Mouse (Mus musculus): Measurements from ENCODE around the gene Hs3st3a1. TPM values are rescaled to one million over a fixed set of nuclear protein-coding genes. Genes with fewer than 3 reads are reported as not detected.
A peak's percentile ranks its signal among the peaks of the same experiment; 100 is the strongest.

The Hs3st3a1 gene
- total and polyA plus RNA-seq, 2 experiments from 2014 or later: 0.03 to 0.50 TPM

DNA sequence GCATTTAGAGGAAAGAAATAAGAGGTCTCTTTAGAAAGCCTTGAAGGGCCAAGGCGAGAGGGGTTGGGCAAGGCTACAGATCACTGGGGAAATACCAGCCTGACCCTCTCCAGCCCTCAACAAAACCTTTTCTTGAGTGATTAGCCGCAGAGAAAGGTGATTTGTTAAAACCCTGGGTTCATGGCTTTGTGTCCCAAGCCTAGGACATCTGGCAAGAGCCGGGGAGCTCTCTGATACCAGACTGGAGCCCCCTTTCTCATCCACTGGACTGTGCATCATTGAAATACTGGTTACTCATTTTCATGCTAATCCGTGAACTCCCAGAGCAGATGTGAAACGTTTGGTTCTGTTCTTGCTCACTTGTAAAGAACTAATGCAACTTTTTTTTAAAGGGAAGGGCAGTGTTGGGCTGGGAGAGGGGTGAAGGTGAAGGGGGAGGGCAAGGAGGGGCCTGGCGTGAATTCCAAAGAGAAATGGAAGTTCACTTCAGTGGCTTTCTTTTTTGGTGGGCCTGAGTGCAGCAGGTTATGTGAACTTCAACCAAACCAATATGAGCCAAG lies 34.5 kb upstream of the Hs3st3a1 start:
- TF ChIP-seq EP300 (IDR thresholded peaks at IDR 0.05; ENCODE audit: low read depth) (no peak), CTCF (IDR thresholded peaks at IDR 0.05; ENCODE audit: low read depth) (no peak)
- Histone ChIP-seq H3K4me1 (ENCODE audit: control insufficient read depth, insufficient read depth) (no peaks in the 10 kb centered on the region), H3K27ac (ENCODE audit: low read depth) (no peak overlapping the region), H3K27me3 (ENCODE audit: control insufficient read depth, insufficient read depth, low read length) (no peaks in the 10 kb centered on the region), H3K9ac (replicated peaks; ENCODE audit: low read depth, low read length) (no peak overlapping the region), H3K4me3 (ENCODE audit: low read depth, low read length) (no peak overlapping the region), H3K4me2 (ENCODE audit: low read depth, low read length) (no peak overlapping the region), H3K36me3 (replicated peaks; ENCODE audit: control insufficient read depth, insufficient read depth, low read length) (no peaks in the 10 kb centered on the region), H3K9me3 (replicated peaks; ENCODE audit: control insufficient read depth, low read length) (no peaks in the 10 kb centered on the region)
- WGBS: 62% methylated on average over 6 of the region's 6 CpGs
- ATAC-seq (ENCODE audit: insufficient read depth, low read depth) (no peak), DNase-seq (ENCODE audit: low spot score) (no peak)

DNA sequence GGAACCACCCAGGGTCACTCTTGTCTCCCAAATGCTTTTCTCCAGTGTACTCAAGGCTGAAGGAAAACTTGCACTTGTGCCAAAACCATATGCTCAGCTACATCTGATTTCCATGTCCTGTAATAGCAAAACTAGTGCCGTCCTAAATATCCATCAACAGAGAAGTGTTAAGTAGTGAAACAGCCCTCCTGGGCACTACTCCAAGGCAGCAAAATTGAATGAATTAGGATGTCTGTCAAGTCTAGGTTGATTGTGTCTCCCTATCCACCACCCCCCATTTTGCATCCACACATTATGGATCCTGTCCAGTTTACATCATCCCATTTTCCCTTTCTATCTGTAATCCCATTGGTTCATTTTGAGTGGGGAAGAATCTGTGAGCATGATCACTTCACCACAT lies 16.2 kb upstream of the Hs3st3a1 start:
- WGBS: 46% methylated on average over 1 of the region's 1 CpGs

DNA sequence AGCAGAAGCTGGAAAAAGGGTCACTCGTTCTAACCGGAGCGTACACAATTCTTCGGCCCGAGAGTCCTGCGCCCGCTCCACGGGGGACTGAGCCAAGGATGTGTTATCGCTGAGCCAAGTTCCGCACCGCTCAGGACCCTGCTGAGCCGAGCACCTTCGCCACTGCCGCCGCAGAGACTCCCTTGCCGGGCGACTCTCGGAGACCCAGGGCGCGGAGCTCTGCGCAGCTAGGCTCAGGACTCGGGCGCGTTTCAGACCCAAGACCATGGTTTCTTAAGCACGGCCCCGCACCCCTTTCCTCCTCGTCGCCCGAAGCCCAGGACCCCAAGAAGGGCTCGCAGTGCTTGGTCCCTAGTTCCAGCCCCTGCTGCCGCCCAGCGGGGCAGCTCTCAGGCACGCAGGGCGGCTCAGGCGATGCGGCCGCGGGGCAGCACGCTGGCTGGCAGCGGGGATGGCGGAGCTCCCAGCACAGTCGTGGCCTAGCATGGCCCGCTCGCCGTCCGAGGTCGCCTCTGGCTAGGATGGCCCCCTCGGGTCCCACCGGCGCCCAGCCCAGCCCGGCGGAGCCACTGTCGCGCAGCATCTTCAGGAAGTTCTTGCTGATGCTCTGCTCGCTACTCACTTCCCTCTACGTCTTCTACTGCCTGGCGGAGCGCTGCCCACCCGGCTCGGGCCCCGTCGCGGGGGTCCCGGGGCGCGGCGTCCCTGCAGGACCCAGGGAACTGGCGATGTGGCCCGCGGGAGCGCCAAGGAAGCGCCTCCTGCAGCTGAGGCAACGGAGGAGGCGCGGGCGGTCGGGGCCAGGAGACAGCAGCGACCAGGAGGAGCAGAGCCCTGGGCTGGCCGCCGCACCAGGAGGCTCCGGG lies 647 bp downstream of the Hs3st3a1 start:
- TF ChIP-seq EP300 (IDR thresholded peaks at IDR 0.05; ENCODE audit: low read depth): no peak
- no peak for TF ChIP-seq CTCF (IDR thresholded peaks at IDR 0.05; ENCODE audit: low read depth)
- H3K4me1 ChIP-seq (ENCODE audit: control insufficient read depth, insufficient read depth): peaks cover 18% of the 10 kb centered on the region
- H3K36me3 ChIP-seq (replicated peaks; ENCODE audit: control insufficient read depth, insufficient read depth, low read length): no peaks in the 10 kb centered on the region
- no peaks in the 10 kb centered on the region for H3K9me3 ChIP-seq (replicated peaks; ENCODE audit: control insufficient read depth, low read length)
- peak overlapping the region; percentile 42 for H3K9ac ChIP-seq (replicated peaks; ENCODE audit: low read depth, low read length)
- no peak for DNase-seq (ENCODE audit: low spot score)
- peak overlapping the region; percentile 81 for H3K4me2 ChIP-seq (ENCODE audit: low read depth, low read length)
- ATAC-seq (ENCODE audit: insufficient read depth, low read depth): peak; percentile 28; the same call in 1 of the 2 replicates
- H3K4me3 ChIP-seq (ENCODE audit: low read depth, low read length): peak overlapping the region; percentile 52
- WGBS: under 1% methylated on average over 77 of the region's 81 CpGs
- H3K27me3 ChIP-seq (ENCODE audit: control insufficient read depth, insufficient read depth, low read length): peaks cover 63% of the 10 kb centered on the region
- H3K27ac ChIP-seq (ENCODE audit: low read depth): no peak overlapping the region

More for the DNA sequence above, 16.2 kb upstream of the Hs3st3a1 start:
- no peak overlapping the region for H3K9ac ChIP-seq (replicated peaks; ENCODE audit: low read depth, low read length)
- H3K27ac ChIP-seq (ENCODE audit: low read depth): no peak overlapping the region
- no peak overlapping the region for H3K4me2 ChIP-seq (ENCODE audit: low read depth, low read length)
- H3K36me3 ChIP-seq (replicated peaks; ENCODE audit: control insufficient read depth, insufficient read depth, low read length): no peaks in the 10 kb centered on the region
- ATAC-seq (ENCODE audit: insufficient read depth, low read depth): no peak
- no peak overlapping the region for H3K4me3 ChIP-seq (ENCODE audit: low read depth, low read length)
- H3K4me1 ChIP-seq (ENCODE audit: control insufficient read depth, insufficient read depth): no peaks in the 10 kb centered on the region
- TF ChIP-seq CTCF (IDR thresholded peaks at IDR 0.05; ENCODE audit: low read depth): no peak
- no peak for TF ChIP-seq EP300 (IDR thresholded peaks at IDR 0.05; ENCODE audit: low read depth)
- no peaks in the 10 kb centered on the region for H3K27me3 ChIP-seq (ENCODE audit: control insufficient read depth, insufficient read depth, low read length)
- no peaks in the 10 kb centered on the region; the same call in 1 of the 2 replicates for H3K9me3 ChIP-seq (replicated peaks; ENCODE audit: control insufficient read depth, low read length)
- no peak for DNase-seq (ENCODE audit: low spot score)

DNA sequence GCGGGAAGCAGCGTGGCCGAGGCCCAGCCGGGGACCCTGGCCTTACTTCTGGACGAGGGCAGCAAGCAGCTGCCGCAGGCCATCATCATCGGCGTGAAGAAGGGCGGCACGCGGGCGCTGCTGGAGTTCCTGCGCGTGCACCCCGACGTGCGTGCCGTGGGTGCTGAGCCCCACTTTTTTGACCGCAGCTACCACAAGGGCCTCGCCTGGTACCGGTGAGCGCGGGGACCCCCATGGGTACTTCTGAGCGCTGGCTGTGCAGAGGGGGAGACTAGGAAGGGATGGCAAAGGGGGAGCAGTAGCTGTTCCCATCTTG lies 1.2 kb downstream of the Hs3st3a1 start, which contains the start of gene F930015N05Rik:
F930015N05Rik (minus strand) TSS at position 242 of the 316 bp plus-strand sequence.
- ATAC-seq (ENCODE audit: insufficient read depth, low read depth) (no peak), DNase-seq (ENCODE audit: low spot score) (no peak)
- peaks cover 63% of the 10 kb centered on the region for H3K27me3 ChIP-seq (ENCODE audit: control insufficient read depth, insufficient read depth, low read length)
- peak within 1 kb of the TSS; percentile 52 for H3K4me3 ChIP-seq (ENCODE audit: low read depth, low read length)
- no peak within 1 kb of the TSS for H3K27ac ChIP-seq (ENCODE audit: low read depth)
- no peaks in the 10 kb centered on the region for H3K9me3 ChIP-seq (replicated peaks; ENCODE audit: control insufficient read depth, low read length)
- no peaks in the 10 kb centered on the region for H3K36me3 ChIP-seq (replicated peaks; ENCODE audit: control insufficient read depth, insufficient read depth, low read length)
- TF ChIP-seq CTCF (IDR thresholded peaks at IDR 0.05; ENCODE audit: low read depth): no peak
- TF ChIP-seq EP300 (IDR thresholded peaks at IDR 0.05; ENCODE audit: low read depth): no peak
- H3K4me2 ChIP-seq (ENCODE audit: low read depth, low read length): peak within 1 kb of the TSS; percentile 81
- peaks cover 18% of the 10 kb centered on the region for H3K4me1 ChIP-seq (ENCODE audit: control insufficient read depth, insufficient read depth)
- H3K9ac ChIP-seq (replicated peaks; ENCODE audit: low read depth, low read length): peak within 1 kb of the TSS; percentile 42
- WGBS: under 1% methylated on average over 19 of the region's 24 CpGs

DNA sequence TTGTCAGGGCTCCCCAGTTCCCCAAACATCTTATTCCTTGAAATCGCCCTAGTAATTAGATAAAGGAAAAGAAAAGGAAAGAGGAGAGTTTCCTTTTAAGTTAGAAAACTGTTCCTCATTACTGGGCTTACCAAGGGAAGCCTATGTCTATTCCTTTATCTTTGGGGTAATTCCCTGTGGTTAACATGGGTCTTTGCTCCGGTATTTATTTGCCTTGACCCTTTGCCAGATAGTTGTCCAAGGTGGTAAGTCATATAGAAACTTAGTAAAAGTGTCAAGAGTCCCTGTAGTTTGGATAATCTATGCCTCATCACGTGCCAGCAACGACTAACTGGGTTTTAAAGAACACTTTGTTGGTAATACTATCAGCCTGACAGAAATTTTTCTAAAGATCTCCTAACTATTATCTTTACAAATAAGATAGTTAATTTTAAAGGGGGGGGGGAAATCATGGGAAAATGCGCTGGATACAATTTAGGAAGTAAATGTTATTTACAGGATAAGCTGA lies 1.7 kb downstream of the Hs3st3a1 start:
- H3K9me3 ChIP-seq (replicated peaks; ENCODE audit: control insufficient read depth, low read length): no peaks in the 10 kb centered on the region
- H3K27ac ChIP-seq (ENCODE audit: low read depth): no peak overlapping the region
- 30% methylated on average over 5 of the region's 5 CpGs for WGBS
- DNase-seq (ENCODE audit: low spot score) (no peak), ATAC-seq (ENCODE audit: insufficient read depth, low read depth) (no peak)
- H3K4me2 ChIP-seq (ENCODE audit: low read depth, low read length): peak overlapping the region; percentile 81; the same call in 1 of the 2 replicates
- peak overlapping the region; percentile 52 for H3K4me3 ChIP-seq (ENCODE audit: low read depth, low read length)
- H3K4me1 ChIP-seq (ENCODE audit: control insufficient read depth, insufficient read depth): peaks cover 18% of the 10 kb centered on the region
- H3K36me3 ChIP-seq (replicated peaks; ENCODE audit: control insufficient read depth, insufficient read depth, low read length): no peaks in the 10 kb centered on the region
- no peak overlapping the region for H3K9ac ChIP-seq (replicated peaks; ENCODE audit: low read depth, low read length)
- H3K27me3 ChIP-seq (ENCODE audit: control insufficient read depth, insufficient read depth, low read length): peaks cover 60% of the 10 kb centered on the region
- TF ChIP-seq EP300 (IDR thresholded peaks at IDR 0.05; ENCODE audit: low read depth) (no peak), CTCF (IDR thresholded peaks at IDR 0.05; ENCODE audit: low read depth) (no peak)

All from heart, postnatal 0 days (tissue).